Mouse (Mus musculus) adrenal gland, adult 18-20 months (tissue): ENCODE results near the gene Ctrc. TPM values are rescaled to one million over a fixed set of nuclear protein-coding genes. Genes with fewer than 3 reads are reported as not detected.

Experiments
- DNase-seq, 2 experiments: peaks; one replicate each; pipeline ENCODE4 v3.0.0; 2021 to 2022; ENCODE audit warnings: low spot score in 2 of 2
- total RNA-seq, 2 experiments: library from RNA; stranded (reverse); gene quantifications; 1 replicate in 1 of 2; 2 replicates in 1 of 2; pipeline ENCODE4 v1.2.3; 2021

The Ctrc gene
- total RNA-seq, 2 experiments from 2014 or later = not detected

GRCm38 (mm10) chr4:141821178-141821577, 25.0 kb downstream of the Ctrc start:
- DNase-seq = no peak

DNA sequence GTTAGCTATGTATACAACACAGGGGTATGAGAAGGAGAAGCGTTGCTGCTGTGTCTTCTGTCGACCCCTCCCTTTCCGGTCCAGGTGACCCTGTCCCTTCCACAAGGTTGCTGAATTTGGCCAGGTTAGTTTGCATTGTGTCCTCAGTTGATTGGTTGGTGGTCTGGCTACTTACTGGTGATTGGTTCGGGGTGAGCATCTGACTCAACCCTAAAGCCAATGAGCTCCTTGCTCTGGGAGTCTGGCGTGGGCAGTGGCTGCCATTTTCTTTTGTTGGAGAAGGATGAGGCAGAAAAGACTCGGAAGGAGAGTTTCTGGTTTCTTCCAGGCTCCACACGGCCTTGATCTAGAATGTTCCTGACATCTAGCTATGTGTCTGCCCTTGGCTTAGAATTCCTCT, 26.8 kb downstream of the Ctrc start:
- no peak for DNase-seq

GRCm38 (mm10) chr4:141818861-141819260, 27.3 kb downstream of the Ctrc start:
- no peak for DNase-seq

DNA sequence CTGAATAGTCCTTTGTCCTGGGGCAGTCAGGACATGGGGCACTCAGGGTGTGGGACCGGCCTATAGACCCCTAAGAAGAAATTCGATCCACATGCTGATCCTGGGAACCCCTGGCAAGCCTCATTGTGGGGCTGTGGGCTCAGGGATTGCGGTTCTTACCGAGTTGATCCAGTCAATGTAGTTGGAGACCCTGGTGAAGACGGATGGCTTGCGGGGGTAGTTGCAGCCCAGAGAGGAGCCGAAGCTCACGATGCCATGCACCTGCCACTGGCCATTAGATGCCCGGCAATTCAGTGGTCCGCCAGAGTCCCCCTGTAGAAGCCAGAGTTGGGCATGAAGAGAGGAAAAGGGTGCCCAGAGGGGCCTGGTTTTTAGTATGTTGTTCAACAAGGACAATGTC, 28.5 kb downstream of the Ctrc start:
- DNase-seq = no peak

- DNase-seq = no peak
Observed at GRCm38 (mm10) chr4:141816776-141817655, 29.1 kb downstream of the Ctrc start.

DNA sequence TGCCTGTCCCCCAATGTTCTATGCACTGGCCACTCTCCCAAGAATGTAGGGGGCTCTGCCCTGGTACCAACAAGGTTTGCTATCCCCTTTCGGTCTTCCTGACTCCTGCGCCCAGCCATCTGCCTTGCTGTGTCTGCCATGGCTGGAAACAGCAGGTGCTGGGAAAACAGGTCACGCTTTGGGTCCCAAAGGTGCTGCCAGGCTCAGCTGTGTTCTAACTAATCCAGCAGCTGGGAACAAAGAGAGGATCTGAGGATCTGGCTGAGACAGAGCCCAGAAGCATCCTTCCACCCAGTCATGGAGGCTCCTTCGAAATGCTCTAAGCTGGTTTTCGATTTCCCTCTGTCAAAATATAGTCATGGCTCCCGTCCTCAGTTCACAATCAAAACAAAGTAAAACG, 29.9 kb downstream of the Ctrc start:
- DNase-seq = no peak

- DNase-seq = no peak
Observed at GRCm38 (mm10) chr4:141811375-141811774, 34.8 kb downstream of the Ctrc start.

- no peak for DNase-seq
Observed at GRCm38 (mm10) chr4:141810975-141811374, 35.2 kb downstream of the Ctrc start.

DNA sequence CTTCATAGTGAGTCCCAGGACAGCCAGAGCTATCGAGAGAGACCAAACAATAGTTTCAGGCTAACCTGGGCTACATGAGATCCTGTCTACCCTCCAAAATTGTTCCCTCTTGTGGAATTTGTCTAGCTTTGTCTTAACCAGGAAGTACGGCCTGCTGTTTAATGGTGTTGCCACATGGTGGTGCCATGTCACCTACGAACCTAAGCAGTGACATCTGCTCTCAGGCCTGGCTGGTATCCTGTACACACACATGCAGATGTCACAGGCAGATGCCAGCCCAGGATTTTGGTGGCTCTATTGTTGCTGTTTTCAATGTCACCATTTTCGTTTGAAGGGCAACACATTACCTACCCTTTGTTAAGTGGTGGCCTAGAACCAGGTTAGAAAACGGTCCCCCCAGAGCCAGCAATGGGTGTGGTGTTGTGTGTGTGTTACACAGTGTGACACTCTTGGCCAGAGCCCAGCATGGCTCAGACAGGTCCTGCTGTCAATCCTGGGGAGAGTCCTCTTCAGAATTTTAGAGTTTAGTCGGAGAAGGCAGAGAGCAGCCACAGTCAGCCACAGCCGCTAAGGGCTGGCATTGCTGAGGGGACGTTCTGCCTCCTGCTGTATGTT, 36.2 kb downstream of the Ctrc start:
- no peak for DNase-seq

DNA sequence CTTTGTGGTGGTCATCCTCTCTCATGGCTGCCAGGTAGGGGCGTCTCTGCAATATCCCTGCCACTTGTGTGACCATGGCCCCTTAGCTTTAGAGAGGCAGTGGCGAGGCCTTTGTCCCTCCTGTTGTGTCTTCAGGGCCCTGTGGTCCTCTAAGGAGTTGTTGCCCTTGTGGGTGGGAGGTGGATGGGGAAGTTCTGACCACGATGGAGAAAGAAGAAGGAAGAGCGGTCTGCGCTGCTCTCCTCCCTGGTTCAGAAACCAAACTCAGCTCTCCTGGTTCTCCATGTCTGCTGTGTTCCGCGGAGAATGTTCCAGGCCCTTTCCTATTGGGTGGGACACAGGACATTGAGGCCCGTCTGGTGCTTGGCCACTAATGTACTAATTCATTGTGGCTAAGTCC, 40.3 kb downstream of the Ctrc start:
- DNase-seq = no peak

GRCm38 (mm10) chr4:141804105-141804504, 42.1 kb downstream of the Ctrc start:
- DNase-seq = no peak

GRCm38 (mm10) chr4:141797545-141797944, 48.6 kb downstream of the Ctrc start:
- DNase-seq = no peak

- DNase-seq = no peak
Observed at GRCm38 (mm10) chr4:141796954-141797353, 49.2 kb downstream of the Ctrc start.

DNA sequence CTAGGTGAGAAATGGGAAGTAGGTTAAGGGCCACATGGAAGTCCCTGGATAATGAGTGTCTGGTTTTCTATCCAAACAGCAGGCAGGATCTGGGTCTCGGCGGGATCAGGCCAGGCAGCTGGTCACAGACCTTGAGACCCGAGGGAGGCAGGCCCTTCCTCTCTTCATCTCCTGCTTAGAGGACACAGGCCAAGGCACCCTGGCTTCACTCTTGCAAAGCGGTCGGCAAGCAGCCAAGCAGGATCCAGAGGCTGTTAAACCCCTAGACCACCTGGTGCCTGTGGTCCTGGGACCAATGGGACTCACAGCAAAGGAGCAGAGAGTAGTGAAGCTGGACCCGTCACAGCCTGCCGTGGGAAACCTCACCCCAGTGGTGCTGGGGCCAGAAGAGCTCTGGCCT, 49.8 kb downstream of the Ctrc start:
- no peak for DNase-seq

GRCm38 (mm10) chr4:141794152-141794535, 52.0 kb downstream of the Ctrc start:
- DNase-seq = no peak

- peak; percentile 99 for DNase-seq
Observed at GRCm38 (mm10) chr4:141793282-141794151, 52.6 kb downstream of the Ctrc start, which contains the start of gene Casp9. Casp9 (plus strand) TSS chr4:141793612.

- no peak for DNase-seq
Observed at GRCm38 (mm10) chr4:141792554-141793281, 53.4 kb downstream of the Ctrc start.

DNA sequence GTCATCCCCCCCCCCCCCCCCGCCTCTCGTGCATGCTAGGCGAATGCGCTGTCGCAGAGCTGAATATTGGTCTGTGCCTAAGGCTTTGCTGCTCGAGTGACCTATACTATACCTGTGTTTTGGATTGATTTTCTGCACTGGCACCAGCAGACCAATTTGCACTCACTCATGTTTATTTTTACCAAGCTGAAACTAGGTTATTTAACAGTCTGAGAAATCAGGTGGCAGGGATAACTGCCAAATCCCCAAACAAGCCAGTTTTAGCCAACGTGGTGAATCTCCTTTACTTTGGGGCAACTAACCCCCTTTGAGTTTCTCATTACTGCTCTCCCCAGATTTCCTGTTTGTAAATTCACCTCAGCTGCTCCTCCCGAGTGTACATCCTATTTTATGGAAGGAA, 54.2 kb downstream of the Ctrc start:
- no peak for DNase-seq

DNA sequence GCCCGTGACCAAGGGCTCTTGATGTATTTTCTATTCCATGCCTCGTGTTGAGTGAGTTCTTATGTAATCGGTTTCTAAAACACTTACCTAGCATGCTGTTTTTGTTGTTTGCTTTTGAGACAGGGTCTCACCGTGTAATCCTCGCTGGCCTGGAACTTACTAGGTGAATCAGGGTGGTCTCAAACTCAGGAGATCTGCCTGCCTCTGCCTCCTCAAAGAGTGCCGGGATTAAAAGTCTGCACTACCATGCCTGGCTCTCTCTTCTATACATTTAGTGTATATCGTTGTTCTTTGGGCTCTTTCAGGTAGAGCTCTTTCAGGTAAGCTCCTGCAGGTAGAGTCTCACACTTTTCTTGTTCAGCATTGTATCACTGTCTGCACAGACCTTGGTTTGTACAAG, 54.7 kb downstream of the Ctrc start:
- DNase-seq = no peak

DNA sequence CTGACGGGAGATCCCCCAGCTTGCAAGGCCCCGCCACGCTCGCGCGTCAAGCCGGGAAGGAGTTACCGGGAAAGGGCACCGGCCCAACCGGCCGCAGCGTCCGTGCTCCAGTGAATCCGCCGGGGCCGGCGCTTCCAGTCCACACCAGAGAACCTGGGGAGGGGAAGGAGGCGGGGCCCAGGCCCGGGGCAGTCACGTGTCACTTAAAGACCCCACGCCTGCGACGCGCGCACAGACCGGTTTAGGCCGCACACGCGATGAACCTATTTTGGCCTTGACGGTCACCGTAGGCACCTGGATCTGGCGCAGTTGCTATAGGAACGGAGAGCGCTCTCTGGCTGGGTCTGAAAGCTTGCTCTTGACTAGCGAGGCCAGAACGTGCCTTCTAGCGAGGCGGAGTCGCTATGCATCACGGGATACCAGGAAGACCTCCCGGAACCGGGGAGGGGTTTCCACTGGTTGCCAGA, 55.6 kb downstream of the Ctrc start, which contains the start of gene Dnajc16:
Gene Dnajc16 (minus strand): TSS at position 408 of the 467 bp plus-strand sequence.
- DNase-seq = peak; percentile 92 to 94
